Mouse (Mus musculus) cerebellum, adult 2 months (tissue): ENCODE data around the gene Cfap299. TPM values are rescaled to one million over a fixed set of nuclear protein-coding genes. Genes with fewer than 3 reads are reported as not detected.

ENCODE experiments used
- DNase-seq, 2 experiments: peaks; one replicate each; pipeline ENCODE4 v3.0.0; 2021
- H3K27ac ChIP-seq: fragments of 200-500 bp; 2 replicates; pipeline ENCODE4 v1.5.1; 2012; ENCODE audit warnings: low read length, control low read depth, inconsistent platforms; ENCODE audit not compliant: insufficient read depth
- H3K27me3 ChIP-seq: fragments of 200-500 bp; 2 replicates; pipeline ENCODE4 v1.6.1; 2012; ENCODE audit warnings: inconsistent platforms, mild to moderate bottlenecking, low read length, moderate library complexity; ENCODE audit not compliant: control insufficient read depth, insufficient read depth
- H3K4me1 ChIP-seq: fragments of 200-500 bp; 2 replicates; pipeline ENCODE4 v1.6.1; 2011; ENCODE audit warnings: low read length; ENCODE audit not compliant: control insufficient read depth, insufficient read depth
- H3K4me3 ChIP-seq: fragments of 200-500 bp; replicated peaks from 2 replicates; pipeline ENCODE3; 2011; ENCODE audit warnings: mild to moderate bottlenecking, low read depth, low read length, control low read depth; ENCODE audit not compliant: insufficient read depth
- CTCF ChIP-seq: fragments of 200-500 bp; IDR thresholded peaks from 2 replicates; pipeline ENCODE4 v1.5.1; 2011; ENCODE audit warnings: low read depth, mild to moderate bottlenecking, control low read depth, low read length, moderate library complexity, borderline replicate concordance; ENCODE audit not compliant: insufficient read depth
- POLR2A ChIP-seq: fragments of 200-500 bp; IDR thresholded peaks from 2 replicates; pipeline ENCODE4 v1.6.1; 2011; ENCODE audit warnings: low read length, control low read depth, borderline replicate concordance; ENCODE audit not compliant: insufficient read depth
- WGBS: fragments of 180-500 bp; shearing (Covaris S2); methylation state at CpG from one replicate; pipeline ENCODE4 v1.1.7; 2018; 5-methylcytosine and 5-hydroxymethylcytosine counted together
- polyA plus RNA-seq: library from polyadenylated mRNA; depleted of rRNA; stranded (reverse); fragments of >200 nt; gene quantifications from 2 replicates; pipeline ENCODE4 v1.2.3, GENCODE M21; 2012

Cfap299 gene
- polyA plus RNA-seq, 1 experiment, result 0.85 TPM

- TF ChIP-seq CTCF, result no peak
- no peak for TF ChIP-seq POLR2A
- no peak for DNase-seq
Observed at GRCm38 (mm10) chr5:98520118-98520517, 191.0 kb downstream of the Cfap299 start.

GRCm38 (mm10) chr5:98522270-98522977 lies 193.3 kb downstream of the Cfap299 start:
- no peak for DNase-seq
- no peaks in the 10 kb centered on the region for H3K4me1 ChIP-seq
- WGBS, result 88% methylated on average over 7 of the region's 7 CpGs

More at GRCm38 (mm10) chr5:98520118-98520517, 191.0 kb downstream of the Cfap299 start:
- Histone ChIP-seq H3K4me1 (no peaks in the 10 kb centered on the region), H3K27me3 (no peaks in the 10 kb centered on the region), H3K4me3 (no peak overlapping the region), H3K27ac (no peak overlapping the region)
- 88% methylated on average over 2 of the region's 2 CpGs for WGBS

GRCm38 (mm10) chr5:98523050-98523449 lies 193.9 kb downstream of the Cfap299 start:
- 67% methylated on average over 7 of the region's 7 CpGs for WGBS
- no peak overlapping the region for H3K4me3 ChIP-seq
- no peak overlapping the region for H3K27ac ChIP-seq
- no peaks in the 10 kb centered on the region for H3K27me3 ChIP-seq
- H3K4me1 ChIP-seq, result no peaks in the 10 kb centered on the region
- DNase-seq, result no peak
- TF ChIP-seq POLR2A, result no peak
- no peak for TF ChIP-seq CTCF

More at GRCm38 (mm10) chr5:98522270-98522977, 193.3 kb downstream of the Cfap299 start:
- Histone ChIP-seq H3K27ac (no peak overlapping the region), H3K27me3 (no peaks in the 10 kb centered on the region), H3K4me3 (no peak overlapping the region)
- TF ChIP-seq POLR2A (no peak), CTCF (no peak)

GRCm38 (mm10) chr5:98523783-98524182 lies 194.7 kb downstream of the Cfap299 start:
- Histone ChIP-seq H3K4me1 (no peaks in the 10 kb centered on the region), H3K27me3 (no peaks in the 10 kb centered on the region), H3K4me3 (no peak overlapping the region), H3K27ac (no peak overlapping the region)
- no peak for DNase-seq
- TF ChIP-seq CTCF, result no peak
- TF ChIP-seq POLR2A, result no peak
- 89% methylated on average over 1 of the region's 1 CpGs for WGBS

GRCm38 (mm10) chr5:98541333-98541732 lies 212.2 kb downstream of the Cfap299 start:
- Histone ChIP-seq H3K27me3 (no peaks in the 10 kb centered on the region), H3K4me3 (no peak overlapping the region), H3K4me1 (no peaks in the 10 kb centered on the region), H3K27ac (no peak overlapping the region)
- whole genome bisulfite sequencing, result 82% methylated on average over 1 of the region's 1 CpGs
- TF ChIP-seq CTCF, result no peak
- no peak for TF ChIP-seq POLR2A
- DNase-seq, result no peak

GRCm38 (mm10) chr5:98550285-98550684 lies 221.2 kb downstream of the Cfap299 start:
- no peak for DNase-seq
- Histone ChIP-seq H3K27me3 (no peaks in the 10 kb centered on the region), H3K4me1 (no peaks in the 10 kb centered on the region), H3K4me3 (no peak overlapping the region), H3K27ac (no peak overlapping the region)
- WGBS, result 59% methylated on average over 5 of the region's 5 CpGs
- no peak for TF ChIP-seq POLR2A
- TF ChIP-seq CTCF, result no peak

GRCm38 (mm10) chr5:98550873-98551272 lies 221.8 kb downstream of the Cfap299 start:
- DNase-seq, result no peak
- H3K4me3 ChIP-seq, result no peak overlapping the region
- no peak for TF ChIP-seq CTCF
- TF ChIP-seq POLR2A, result no peak
- no peaks in the 10 kb centered on the region for H3K27me3 ChIP-seq
- H3K27ac ChIP-seq, result no peak overlapping the region
- 93% methylated on average over 1 of the region's 1 CpGs for WGBS
- no peaks in the 10 kb centered on the region for H3K4me1 ChIP-seq

GRCm38 (mm10) chr5:98552395-98552794 lies 223.3 kb downstream of the Cfap299 start, which contains the start of gene Gm11111:
Gm11111 (plus strand) TSS chr5:98552695.
- no peak within 1 kb of the TSS for H3K4me3 ChIP-seq
- H3K4me1 ChIP-seq, result no peaks in the 10 kb centered on the region
- TF ChIP-seq POLR2A (no peak), CTCF (no peak)
- H3K27ac ChIP-seq, result no peak within 1 kb of the TSS
- H3K27me3 ChIP-seq, result no peaks in the 10 kb centered on the region
- DNase-seq, result no peak
